Mouse (Mus musculus): ENCODE measurements at regions not wholly inside any gene's neighbourhood (a gene's known extent, or its start where the extent isn't known, plus 50 kb on each side); places are given as distances from the start of the nearest gene placed in this dataset.

DNA sequence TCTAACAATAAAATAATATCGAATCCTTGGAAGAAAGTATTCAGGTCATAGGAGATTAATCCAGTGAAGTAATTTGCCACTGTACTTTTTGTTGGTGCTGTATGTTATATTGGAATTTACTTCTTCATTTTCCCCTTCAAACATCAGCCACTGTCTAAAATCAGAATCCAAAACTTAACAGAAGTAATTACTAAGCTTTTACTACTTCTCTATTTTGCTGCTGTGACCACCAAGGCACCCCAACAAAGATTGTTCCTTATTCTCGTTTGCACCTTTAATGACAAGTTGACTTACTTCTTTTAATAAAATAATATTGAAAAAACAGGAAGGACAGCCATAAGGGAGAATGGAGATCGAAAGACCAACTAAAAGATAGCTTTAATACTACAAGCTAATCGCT lies 1130.1 kb upstream of the Cited2 start:
- no peak for DNase-seq (ENCODE audit: low read depth, low spot score)

DNA sequence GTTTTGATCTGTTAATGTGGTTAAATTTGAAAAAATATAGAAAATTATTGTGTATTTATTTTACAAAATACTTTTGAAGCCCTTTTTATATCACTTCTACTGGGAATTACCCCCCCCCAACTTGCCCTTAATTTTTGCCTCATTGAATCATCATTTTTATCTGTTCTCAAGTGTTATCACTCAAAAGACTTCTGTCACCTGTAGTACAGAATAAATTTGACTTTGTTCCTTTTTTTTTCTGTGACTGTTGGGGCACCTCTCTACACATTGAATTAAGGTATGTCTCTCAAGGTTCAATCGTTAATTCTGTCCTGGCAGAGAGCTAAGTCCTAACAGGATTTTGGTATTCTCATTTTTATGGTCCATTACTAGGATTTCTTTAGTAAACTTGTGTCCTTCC lies 1123.0 kb upstream of the Cited2 start:
- no peak for DNase-seq (ENCODE audit: low read depth, low spot score)

DNA sequence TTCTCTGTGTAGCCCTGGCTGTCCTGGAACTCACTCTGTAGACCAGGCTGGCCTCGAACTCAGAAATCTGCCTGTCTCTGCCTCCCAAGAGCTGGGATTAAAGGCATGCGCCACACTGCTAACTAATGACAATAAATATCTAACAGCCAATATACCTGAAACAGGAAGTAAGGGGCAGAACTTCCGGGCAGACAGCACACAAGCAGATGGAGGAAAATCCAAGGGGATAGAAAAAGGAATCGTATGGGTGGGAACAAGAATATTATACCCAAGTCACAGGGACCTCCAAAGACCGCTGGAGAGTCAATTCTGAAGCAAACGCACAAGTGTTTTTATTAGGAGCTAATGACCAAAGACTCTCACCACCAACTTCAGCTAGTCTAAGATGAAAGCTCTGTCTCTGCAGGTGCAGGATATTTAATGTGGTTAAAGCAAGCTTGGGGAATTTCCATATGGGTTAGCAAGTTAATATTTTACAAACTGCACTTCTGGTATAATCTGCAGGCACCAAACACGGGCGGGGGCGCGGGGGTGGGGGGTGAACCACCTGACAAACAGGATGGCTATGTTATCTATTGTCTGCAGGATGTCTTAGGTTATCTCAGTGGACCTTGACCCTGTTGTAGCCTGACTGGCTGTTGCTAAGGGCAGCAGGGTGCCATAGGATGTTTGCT lies 1122.3 kb upstream of the Cited2 start:
- DNase-seq (ENCODE audit: low read depth, low spot score) = peak; percentile 16

DNA sequence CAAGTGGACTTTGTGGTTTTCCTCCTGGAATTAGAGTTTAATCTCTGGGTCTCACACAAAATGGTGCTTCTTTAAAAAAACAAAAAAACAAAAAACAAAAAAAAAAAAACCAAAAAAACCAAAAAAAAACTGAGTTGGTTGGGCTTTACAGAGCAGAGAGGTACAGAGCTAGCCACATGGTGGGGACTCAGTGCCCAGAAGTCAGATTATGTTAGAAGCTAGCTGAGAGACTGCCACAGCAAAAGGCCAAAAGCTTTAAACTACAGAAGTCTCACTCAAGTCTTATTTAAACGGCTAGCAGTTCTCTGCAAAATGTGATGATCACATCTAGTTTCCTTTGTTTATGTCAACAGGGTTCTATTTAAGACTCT lies 1121.8 kb upstream of the Cited2 start:
- DNase-seq (ENCODE audit: low read depth, low spot score) = no peak

DNA sequence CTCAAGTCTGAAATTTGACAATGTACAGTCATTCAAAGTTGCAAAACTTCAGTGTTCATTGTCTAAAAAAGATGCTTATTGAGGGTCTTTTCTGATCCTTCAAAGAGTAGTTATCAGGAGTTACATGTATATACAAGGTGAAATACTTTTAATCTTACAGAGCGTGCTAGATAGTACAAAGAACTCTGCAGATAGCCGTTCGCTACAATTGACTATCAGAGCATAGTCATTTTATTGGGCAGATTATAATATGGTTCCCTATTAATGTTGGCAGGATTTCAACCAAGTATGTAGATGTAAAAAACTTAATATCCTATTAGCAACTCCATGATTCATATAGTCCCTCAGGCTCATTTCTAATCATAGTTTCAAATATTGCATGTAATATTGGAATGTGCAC lies 1114.7 kb upstream of the Cited2 start:
- DNase-seq (ENCODE audit: low read depth, low spot score) = no peak

DNA sequence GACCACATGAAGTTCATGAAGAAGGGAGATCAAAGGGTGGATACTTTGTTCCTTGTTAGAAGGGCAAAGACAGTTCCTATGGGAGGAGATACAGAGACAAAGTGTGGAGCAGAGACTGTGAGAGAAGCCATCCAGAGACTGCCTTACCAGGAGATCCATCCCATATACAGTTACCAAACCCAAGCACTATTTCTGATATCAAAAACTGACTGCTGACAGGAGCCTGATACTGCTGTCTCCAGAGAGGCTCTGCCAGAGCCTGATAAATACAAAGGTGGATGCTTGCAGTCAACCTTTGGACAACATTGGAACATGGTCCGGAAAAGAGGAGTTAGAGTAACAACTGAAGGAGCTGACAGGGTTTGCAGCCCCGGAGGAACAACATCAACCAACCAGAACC lies 1104.3 kb upstream of the Cited2 start:
- no peak for DNase-seq (ENCODE audit: low read depth, low spot score)

DNA sequence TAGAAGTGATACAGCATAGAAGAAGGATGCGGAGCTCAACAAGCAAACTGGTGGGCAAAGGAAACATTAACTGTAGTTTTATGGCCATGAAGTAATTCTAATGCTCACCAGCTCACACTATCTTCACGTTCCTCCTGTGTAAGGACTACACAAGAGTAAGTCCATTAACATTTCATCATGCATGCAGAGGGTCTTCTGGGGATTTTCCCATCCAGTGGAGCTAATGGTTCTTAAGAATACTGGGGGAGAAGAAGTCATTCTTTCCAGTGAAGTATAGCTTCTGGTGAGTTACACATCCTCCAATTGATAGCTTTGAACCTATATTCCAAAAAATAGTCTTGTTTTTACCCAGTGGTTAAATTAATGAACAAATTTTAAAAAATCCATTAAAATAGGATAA lies 1103.4 kb upstream of the Cited2 start:
- no peak for DNase-seq (ENCODE audit: low read depth, low spot score)

DNA sequence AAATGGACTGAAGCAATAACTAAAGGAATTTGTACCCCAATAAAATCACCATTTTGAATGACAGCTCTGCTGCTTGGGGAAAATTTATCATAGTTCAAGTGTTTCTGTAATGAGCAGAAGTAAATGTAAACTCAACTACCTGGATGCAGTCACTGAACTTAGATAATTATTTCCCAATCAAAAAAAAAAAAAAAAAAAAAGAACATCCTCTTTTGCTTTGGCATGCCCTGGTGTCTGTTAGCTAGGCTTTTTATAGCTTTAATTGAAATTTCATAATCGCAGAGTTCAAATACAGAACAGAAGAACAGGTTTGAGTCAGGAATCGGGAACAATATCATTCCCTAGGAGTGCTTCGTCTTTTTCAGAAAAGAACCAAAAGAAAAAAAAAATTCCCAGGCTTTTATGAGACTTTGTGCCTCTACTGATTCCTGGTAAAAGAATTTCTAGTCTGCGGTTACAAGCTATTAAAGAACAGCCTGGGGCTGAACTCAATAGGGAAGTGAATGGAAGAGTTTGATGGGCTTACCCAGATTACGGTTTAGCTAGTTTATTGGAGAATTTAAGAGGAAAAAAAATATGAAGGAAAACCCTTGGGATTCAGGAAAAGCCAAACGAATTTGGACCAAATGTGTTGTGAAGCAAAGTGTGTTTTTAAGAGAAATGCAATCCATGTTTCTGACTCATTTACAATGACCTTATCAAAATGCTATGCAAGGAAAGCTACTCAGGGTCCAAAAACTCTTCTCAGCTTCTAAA lies 1102.0 kb upstream of the Cited2 start:
- no peak for DNase-seq (ENCODE audit: low read depth, low spot score)

DNA sequence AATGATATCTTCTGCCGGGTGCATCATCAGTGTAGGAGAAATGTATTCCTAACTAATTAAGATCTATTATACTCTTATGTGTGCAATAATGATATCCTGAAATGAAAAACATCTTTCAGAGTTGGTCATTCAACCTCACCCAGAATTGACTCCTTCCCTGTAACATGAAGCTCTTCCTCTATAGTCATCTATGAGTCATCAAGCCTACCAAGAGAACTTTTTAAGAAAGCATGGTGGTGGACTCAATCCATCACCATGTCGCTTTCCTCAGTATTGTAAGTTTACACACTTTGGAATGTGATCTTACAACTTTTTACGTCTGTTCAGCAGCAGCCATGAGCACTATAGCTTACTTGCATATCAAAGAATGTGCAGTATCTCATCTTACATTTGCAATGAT lies 1100.2 kb upstream of the Cited2 start:
- DNase-seq (ENCODE audit: low read depth, low spot score) = no peak

DNA sequence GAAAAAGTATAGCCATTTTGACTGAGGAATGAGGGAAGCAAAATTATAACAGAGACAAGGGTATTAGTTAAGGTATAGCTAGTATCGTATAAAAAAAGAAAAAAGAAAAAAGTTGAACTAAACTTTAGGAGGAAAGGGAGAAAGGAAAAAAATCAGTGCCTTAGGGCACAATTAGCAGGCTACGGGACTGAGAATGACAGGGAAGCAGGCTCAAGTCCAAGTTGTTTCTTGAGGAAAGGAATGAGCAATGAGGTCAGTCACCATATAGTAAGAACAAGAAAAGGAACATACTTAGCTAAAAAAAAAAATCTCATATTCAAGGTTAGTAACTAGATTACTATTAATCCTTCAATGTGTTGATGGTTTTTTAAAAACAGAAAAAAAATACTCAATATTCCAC lies 1089.8 kb upstream of the Cited2 start:
- no peak for DNase-seq (ENCODE audit: low read depth, low spot score)

DNA sequence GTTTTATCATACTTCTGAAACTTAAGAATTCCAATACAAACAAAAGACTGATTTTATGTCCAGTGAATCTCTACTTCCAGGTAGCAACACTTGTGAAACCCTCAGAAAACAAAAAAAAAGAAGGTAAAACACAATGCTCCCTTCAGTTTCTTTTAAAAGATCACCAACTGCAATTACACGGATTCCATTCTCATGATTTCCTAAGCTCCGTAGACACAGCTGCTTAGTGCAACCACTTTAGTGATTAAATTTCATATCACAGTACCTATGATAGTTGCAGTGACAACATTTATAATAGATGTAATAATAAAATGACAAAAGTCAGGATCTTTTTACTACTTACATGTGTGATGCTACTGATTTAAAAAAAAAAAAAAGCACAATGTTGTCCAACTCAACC lies 1087.6 kb upstream of the Cited2 start:
- DNase-seq (ENCODE audit: low read depth, low spot score) = no peak

DNA sequence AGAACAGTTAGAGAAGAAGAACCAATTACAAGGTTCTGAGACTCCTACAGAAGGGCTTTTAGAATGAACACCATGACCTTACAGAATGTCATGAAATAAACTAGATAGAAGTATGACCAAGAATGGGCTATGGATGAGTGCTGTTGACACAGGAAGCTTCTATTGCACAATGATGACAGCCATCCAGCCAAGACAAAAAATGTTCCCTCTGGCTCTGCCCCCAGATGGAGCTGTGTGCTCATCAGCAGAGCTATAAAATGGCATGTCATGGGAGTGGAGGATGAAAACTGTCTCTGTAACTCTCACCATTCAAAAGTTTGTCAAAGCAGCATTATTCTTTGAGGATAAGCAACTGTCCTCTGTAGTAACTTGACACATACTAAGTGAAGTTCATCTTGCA lies 1086.0 kb upstream of the Cited2 start:
- DNase-seq (ENCODE audit: low read depth, low spot score) = no peak

DNA sequence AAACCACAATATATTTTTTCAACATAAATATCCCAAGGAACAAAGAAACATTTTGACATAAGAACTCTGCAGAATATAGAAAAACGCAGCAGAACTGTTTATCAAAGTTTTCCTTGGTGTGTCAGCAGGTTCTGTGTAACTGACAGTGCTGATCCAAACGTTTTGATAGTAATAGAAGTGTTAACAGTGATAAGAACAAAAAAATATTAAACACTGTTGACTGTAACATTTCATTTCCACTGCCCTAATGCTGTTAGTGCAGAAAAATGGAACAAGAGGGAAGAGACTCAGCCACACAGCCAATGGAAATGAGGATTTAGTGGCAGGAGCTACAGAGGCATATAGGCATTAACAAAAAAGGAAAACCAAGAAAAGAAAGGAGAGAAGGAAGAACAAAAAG lies 1084.9 kb upstream of the Cited2 start:
- DNase-seq (ENCODE audit: low read depth, low spot score) = no peak

DNA sequence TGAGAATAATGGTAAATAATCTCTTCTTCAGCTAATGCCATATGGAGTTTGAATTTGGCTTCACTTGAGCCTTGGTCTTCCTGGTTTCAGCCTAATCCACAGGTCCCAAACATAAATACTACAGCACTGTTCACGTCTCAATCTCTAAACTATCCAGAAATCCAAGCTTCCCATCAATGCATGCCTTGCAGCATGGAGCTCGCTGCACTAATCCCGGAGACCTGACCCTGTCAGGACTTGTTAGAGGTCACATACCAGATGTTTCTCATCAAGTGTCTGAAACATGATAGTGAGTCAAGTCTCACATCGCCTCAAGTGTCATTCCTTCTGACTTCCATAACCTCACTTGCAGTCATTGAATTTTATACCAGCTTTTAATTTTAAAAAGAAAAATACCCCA lies 1082.9 kb upstream of the Cited2 start:
- no peak for DNase-seq (ENCODE audit: low read depth, low spot score)

DNA sequence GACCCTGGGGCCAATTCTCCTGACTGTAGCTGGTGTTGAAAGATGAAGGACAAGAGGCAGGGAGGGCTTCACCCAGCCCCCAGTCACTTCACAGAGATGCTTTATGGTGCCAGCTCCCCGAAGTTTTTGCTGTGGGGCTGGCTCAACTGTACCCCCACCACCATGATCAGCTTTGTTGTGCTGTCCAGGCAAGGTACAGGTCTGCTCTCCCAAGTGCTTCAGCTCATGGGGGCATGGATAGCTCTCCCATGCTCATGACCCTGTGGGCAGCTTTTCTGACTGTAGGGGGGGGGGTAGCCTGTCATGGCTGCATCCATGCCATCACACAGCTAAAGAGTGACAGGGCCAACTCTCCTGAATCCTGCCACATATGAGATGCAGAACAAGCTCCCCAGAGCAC lies 1072.9 kb upstream of the Cited2 start:
- DNase-seq (ENCODE audit: low read depth, low spot score) = no peak

DNA sequence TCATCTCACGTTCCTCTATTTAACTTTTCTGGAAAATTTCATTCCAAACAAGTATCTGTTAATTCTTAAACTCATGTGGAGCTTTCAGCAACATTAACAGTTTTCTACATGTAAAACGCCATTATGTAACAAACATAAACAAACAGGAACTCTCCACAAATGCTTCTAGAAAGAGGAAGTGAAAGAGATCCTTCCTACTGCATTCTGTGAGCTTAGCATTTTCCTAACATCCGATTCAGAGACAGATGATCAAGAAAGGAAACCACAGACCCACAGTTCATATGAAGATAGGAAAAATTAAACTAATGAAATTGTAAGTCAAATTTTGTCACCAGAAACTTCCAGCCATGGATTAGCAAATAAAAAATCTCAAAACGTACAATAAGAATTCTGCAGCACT lies 1070.6 kb upstream of the Cited2 start:
- no peak for DNase-seq (ENCODE audit: low read depth, low spot score)

DNA sequence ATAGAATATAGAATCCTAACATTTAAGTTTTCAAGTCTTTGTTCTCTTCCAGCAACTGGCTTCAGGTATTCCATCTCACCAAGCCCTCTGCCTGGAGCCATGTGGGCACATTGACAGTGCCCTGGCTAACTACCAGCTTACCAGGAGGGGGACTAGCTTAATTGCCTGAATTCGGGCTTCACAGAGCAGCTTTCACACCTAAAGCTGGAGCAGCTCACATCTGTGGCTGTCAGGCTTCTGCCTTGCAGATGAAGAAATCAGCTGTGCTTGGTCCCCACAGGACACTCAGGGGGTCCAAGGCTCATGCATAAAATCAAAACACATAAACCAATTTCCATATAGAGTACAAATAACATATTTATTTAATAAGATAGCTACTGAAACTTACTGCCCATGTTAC lies 1058.5 kb upstream of the Cited2 start:
- DNase-seq (ENCODE audit: low read depth, low spot score) = no peak

DNA sequence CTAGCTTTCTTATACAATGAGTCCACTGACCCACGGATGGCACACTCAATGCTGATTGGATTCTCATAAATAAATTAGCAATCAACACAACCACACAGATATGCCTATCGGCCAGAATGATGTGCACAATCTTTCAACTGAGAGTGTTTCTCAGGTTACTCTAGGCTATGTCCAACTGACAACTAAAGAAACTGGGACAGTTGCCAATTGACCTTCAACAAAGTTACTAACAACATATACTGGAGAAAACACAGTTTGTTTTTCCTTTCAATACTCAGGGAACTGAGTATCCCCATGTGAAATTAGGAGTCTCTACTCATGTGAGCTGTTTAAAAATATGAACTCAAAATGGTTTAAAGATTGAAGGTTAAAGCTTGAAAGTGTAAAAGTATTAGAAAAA lies 1052.7 kb upstream of the Cited2 start:
- no peak for DNase-seq (ENCODE audit: low read depth, low spot score)

DNA sequence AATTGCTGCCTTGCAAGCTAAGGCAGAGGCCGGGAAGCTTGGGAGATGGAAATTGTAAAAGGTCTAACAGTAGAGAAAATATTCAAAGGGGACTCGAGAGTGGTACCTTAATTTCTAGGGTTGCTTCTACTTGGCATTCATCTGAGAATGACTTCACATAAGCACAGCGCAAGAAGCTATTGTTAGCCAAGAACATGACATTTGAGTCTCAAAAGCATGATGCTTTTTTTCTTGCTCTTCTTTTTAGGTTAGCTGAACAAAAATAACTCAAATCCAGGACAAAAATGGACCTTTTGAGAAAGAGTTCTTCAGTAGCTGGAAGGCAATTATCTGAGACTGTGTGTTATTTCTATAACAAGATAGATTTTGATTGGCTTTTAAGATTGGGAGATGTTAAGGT lies 1042.0 kb upstream of the Cited2 start:
- DNase-seq (ENCODE audit: low read depth, low spot score) = no peak

DNA sequence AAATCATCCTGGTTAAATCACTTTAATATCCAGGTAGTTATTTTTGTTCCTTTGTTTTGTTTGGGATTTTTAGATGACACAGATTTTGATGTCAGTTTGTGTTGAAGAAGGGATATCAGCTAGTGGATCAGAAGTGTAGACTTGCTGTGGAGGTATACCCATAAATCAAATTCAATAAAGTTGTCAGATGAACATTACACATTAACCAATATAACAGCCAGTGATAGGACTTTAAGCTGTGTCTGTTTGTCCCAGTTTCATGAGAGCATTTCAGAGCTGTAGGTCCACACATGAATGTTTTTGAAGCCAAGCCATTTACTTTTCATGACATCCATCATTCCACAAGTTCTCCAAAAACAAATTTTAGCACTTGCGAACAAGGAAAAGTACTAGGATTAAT lies 1037.7 kb upstream of the Cited2 start:
- no peak for DNase-seq (ENCODE audit: low read depth, low spot score)

DNA sequence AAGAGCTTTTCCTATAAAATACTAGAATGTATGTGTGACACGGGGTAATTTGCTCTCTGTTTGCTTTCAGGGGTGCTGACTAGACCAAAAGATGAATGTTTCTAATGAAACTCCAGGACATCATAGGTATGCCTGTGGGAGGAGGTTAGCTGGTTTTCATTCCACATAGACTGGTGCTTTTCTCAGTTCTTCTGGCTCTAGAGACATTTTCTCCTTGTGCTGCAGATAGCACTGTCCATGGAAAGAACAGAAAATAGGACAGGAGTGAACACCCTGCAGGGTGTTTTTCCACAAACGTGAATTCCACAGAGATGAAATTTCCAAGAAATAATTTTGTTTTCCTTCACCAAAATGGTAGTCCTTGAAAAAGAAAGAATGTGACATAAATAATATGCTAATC lies 1016.0 kb upstream of the Cited2 start:
- DNase-seq (ENCODE audit: low read depth, low spot score) = no peak

DNA sequence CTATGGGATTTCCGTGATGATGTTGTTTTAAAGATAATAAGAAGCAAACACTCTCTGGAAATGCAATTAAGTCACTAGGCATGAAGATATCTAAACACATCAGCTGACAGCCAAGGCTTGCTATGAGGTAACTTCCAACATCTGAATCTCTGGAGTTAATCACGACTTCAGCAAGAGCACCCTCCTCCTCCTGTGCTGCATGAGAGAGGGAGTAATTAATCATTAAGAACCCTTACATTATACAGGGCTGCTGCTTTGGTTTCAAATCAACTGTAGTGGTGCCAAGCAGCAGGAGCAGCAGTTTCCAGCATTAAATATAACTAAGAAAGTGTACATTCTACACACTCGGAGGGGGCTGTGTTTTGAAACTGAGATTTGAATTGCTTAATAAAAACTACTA lies 1009.9 kb upstream of the Cited2 start:
- DNase-seq (ENCODE audit: low read depth, low spot score) = no peak

DNA sequence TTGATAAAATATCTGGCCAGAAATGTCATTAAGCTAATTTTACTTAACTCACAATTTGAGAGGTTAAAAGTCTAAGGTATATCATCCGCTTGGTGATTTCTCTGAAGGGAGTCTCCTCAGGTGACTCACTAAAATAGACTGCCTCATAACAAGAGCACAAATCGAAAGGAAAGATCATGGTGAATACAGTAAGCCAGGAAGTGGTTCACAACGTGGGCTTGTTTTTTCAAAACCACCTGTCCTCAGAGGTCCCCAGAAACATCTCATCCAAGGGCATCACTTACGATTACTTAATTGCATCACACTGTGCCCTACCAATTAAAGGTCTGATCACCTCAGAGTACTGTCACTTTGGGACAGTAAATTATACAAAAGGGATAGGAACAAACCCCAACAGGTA lies 1009.0 kb upstream of the Cited2 start:
- no peak for DNase-seq (ENCODE audit: low read depth, low spot score)

DNA sequence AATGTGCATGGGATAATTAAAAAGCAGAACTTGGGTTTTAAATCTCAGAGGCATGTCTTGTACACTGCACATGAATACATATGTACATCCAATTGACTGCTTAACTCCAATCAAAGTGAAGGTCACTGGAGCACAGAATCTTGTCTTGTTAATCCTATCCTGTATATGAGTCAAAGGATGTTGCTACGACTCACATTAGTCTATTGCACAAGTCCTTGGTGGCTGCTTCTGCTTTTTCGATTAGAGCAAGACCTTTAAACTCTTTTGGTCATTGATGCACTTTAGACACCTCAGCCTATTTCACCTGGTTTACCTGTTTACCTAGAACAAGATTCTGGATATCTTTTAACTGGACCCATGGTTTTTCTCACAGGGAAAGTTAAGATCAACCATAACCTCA lies 1008.5 kb upstream of the Cited2 start:
- no peak for DNase-seq (ENCODE audit: low read depth, low spot score)

Data from CD4-positive helper T cell, adult 2 months (primary cell).